Mouse (Mus musculus) frontal cortex, postnatal 36 days (tissue): ENCODE data around the gene Hist1h3g.
"Not testable (repeated sequence)": the region's sequence is repeated elsewhere in the genome, so short reads cannot be mapped to it uniquely, and the experiment has no call there.

Source experiments
- DNase-seq, 2 experiments: peaks; one replicate each; pipeline ENCODE4 v3.0.0; 2022; ENCODE audit warnings: low spot score in 2 of 2

The Hist1h3g gene

DNA sequence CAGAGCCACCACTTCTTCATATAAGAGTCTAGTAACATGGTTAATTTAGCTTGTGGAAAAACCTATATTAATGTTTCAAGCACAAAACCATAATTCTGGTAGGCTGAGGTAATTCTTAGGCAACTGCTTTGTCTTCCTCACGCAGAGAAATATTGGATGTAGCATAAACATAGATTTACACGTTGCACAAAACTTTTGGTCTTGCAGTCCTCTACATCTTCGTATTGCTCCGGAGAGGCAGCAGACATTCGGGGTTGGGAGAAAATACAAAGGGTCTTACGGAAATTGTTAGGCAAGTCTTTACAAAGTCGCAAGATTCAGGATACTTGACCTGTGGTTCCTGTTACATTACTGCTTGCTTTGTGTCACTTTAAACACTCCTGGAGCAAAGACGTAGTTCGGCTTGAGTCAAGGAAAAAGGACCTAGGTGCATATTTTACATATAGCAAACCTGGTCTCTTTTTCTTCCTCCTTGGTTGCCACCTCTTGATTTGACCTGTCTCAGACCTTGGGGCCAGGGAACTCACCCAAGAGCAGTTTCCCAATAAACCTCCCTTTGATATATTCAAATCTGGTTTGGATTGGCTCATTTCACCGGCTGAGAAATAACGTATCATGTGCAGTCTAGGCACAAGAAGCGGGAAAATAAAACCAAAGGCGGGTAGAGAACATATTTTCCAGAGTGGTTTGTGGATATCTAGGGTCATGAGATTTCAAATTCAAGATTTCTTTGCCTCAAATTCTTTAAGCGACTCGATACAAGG lies 672 bp upstream of the Hist1h3g start:
- no peak for DNase-seq

DNA sequence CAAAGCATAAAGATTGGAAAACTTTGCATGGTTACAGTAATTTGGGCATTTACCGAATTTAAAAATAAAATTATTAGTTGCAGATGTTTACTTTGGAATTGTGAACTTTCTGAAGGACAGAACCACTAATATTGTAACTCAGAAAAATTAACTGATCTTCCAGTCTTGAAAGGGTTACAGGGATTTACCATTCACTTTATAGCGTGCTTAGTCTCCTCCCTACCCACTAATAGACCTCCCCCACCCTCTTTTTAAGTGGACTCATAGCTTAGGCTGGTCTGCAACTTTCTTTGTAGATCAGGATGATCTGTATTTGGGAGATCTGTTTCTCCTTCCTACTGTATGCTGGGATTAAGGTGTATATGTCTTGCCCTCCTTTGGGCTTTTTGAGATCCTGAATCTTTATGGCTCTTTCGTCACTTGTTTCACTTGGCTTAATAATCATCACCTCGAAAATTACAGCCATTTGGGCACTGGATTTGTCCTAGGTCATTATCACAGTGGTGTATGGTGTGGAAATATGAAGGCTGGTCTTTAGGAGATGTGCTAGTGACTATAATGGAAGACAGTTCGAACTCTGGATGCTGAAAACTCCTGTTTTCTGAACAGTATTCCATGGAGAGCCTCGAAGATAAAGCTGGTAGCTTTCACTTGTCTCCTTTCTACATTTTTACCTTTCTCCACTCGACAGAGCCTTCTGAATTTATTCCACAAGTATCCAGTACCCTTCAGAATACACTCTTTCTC lies 1.0 kb downstream of the Hist1h3g start:
- no peak for DNase-seq

DNA sequence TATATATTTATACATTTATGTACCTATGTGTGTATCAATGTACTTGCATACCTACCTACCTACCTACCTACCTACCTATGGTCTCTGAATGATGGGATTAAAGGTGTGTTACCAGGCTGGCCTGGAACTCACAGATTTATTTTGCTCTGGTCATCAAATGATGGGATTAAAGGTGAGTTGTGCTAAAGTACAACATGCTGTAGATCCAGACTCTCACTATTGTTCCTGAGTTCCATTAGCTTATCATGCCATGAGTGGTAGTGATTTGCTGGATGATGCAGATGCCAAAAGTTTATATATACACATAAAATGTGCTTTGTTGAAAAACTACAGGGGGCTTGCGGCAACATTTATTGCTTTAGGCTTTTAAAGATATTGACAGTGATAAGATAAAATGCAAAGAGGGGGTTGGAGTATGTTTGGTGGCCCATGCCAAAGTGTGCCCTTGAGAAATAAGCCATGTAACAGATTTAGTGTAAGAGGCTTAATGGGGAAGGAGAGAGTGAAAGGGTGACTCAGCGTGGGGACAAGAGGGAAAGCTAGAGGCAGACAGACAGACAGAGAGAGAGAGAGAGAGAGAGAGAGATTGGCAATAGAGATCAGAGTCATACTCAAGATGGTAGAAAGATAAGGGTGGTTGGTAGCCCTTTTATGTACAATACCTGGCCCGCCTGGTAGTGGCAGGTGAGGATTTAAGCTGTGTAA lies 1.9 kb downstream of the Hist1h3g start:
- no peak for DNase-seq

DNA sequence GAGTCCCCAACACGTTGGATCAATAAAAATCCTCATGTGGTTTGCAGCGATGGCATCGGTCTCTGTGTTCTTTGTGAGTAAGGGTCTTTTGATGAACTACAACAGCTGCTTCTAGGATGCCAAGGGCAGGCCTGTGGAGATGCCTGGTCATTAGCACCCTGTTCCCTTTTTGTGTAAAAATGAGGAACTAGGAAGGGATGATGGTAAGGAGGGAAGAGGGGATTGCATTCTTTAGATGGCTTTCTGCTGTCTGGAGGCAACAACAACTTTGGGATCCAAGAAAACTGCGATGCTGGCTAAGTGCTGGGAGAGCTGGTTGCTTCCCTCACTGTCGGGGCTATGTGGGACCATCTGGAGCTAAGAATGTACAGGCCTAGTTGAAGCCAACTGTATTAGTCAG lies 3.0 kb downstream of the Hist1h3g start:
- no peak for DNase-seq

DNA sequence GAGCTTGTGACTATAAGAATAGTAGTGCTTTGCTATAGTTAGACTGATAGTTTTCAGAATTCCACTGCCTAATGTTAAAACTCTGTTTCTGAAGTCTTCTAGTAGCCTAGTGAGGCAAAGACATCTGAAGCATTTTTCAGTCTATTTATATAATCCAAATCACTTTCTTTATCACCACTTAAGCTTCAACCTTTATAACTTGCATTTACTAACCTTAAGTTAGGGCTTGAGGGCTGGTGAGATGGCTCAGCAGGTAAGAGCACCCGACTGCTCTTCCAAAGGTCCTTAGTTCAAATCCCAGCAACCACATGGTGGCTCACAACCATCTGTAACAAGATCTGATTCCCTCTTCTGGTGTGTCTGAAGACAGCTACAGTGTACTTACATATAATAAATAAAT lies 4.6 kb downstream of the Hist1h3g start:
- not testable (repeated sequence) for DNase-seq

DNA sequence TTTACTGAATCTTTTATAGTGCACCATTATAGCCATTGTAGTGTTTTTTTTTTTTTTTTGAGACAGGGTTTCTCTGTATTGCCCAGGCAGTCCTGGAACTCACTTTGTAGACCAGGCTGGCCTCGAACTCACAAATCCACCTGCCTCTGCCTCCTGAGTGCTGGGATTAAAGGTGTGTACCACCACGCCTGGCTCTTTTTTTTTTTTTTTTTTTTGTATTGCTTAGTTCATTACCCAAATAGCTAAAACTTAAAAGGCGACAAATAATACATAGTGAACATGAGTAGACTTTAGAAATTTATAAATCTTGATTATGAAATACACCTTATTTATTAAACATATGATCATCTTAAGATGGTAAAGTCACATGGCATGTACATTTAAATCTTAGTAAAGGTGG lies 6.3 kb downstream of the Hist1h3g start:
- DNase-seq = no peak

DNA sequence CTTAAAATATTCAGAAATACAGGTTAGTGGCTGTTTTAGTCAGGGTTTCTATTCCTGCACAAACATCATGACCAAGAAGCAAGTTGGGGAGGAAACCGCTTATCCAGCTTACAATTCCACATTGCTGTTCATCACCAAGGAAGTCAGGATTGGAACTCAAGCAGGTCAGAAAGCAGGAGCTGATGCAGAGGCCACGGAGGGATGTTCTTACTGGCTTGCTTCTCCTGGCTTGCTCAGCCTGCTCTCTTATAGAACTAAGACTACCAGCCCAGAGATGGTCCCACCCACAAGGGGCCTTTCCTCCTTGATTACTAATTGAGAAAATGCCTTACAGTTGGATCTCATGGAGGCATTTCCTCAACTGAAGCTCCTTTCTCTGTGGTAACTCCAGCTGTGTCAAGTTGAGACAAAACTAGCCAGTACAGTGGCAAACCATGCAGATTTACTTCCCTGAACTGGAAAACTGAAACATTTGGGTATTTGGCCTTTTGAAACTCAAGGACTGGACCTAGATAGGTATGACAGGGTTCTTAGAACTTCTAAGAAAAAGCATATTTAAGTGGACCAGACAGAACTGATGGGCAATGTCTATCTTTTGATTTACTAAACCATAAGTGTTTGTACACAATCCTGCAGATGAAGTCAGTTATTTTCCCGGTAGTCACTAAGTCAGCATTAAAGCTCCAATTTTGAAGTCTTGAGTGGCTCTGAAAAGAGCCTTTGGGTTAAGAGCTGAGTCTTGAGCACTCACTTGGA lies 7.2 kb downstream of the Hist1h3g start:
- DNase-seq = not testable (repeated sequence)

DNA sequence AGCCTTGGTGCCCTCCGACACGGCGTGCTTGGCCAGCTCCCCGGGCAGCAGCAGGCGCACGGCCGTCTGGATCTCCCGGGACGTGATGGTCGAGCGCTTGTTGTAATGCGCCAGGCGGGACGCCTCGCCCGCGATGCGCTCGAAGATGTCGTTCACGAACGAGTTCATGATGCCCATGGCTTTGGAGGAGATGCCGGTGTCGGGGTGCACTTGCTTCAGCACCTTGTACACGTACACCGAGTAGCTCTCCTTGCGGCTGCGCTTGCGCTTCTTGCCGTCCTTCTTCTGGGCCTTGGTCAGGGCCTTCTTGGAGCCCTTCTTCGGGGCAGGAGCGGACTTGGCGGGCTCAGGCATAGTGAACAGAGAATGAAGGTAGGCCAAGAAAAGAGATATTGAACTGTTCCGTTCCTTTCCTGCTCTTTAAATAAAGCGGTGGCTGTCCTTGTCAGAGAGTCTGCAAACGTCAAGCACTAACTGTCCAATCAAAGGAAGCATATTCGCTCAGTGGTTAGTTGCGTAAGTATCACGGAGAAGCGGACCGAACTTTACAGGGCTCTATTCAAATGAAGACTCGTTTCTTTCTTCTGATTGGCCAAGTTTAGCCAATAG lies 7.9 kb downstream of the Hist1h3g start, which contains the start of gene Hist1h2bh:
Gene Hist1h2bh, minus strand, starts transcription at position 394 of the 609 bp plus-strand sequence.
- peak in 1 of 2 experiments; percentile 85 for DNase-seq

DNA sequence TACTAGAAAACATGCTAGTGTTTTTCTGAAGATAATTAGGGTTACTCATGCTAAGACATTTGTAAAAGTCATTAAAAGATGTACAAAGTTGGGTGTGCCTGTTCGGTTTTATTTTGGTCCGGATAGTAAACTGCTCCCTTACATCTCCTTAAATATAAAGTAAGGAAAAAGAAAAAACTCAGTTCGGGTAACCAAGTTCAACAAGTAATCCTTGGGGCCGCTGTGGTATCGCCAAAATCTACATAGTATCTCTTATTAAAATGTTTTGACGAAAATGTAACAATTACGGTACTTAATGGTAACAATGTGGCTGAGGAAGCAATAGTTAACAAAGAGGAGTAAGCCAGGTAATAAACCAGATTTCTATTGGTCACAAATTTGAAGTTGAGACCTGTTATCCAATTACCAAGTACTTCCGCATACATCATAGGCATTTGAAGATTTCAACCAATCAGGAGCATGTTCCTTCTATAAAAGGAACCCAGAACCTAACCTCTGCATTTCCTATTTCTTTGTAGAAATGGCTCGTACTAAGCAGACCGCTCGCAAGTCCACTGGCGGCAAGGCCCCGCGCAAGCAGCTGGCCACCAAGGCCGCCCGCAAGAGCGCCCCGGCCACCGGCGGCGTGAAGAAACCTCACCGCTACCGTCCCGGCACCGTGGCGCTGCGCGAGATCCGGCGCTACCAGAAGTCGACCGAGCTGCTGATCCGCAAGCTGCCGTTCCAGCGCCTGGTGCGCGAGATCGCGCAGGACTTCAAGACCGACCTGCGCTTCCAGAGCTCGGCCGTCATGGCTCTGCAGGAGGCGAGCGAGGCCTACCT lies 9.0 kb downstream of the Hist1h3g start, which contains the start of gene Hist1h3f:
Gene Hist1h3f, plus strand, starts transcription at position 88 of the 822 bp plus-strand sequence.
- DNase-seq = peak; percentile 75 to 89

DNA sequence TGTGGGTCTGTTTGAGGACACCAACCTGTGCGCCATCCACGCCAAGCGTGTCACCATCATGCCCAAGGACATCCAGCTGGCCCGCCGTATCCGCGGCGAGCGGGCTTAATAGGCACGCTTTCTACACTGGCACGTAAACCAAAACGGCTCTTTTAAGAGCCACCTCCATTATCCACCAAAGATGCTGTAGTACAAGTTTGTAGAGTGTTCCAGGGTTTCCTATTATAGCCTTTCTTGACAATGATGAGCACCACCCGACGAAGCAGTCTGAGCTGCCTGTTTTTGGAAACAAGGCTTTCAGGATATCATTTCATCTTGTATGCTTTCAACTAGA lies 9.5 kb downstream of the Hist1h3g start:
- DNase-seq = not testable (repeated sequence)

DNA sequence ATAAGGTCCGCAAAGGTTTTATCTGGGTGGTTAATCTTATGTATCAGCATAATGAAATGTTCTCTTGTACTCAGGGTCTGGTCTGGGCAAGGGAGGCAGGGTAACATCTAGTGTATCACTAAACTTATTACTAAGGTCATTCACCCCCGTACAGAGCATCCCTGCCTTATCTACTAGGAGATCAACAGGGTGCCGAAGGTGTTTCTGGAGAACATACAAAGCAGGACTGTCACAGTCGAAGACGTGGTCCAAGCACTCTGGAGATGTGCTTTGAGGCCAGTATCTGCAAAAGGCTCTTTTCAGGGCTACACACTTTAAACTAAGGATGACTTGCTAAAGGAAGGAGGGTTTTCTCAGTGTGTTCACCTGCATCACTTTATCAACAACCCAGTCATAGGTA lies 11.5 kb downstream of the Hist1h3g start:
- DNase-seq = no peak

DNA sequence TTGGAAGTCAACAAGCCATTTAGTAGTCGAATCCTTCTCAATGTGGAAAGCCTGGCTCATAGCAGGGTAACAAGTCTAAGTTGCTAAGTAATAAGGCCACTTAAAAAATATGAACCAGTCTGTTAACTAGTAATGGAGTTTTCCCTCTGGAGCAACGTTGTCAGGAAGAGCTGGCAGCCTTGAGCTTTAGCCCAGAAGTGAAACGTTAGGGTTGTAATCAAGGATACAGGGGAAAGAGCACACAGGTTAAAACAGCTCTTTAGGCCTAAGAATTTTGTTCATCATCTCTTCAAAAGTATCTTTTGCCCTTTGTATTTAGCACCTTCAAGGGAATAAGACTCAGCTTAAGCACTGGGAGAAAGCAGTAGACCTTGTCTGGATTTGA lies 15.5 kb downstream of the Hist1h3g start:
- DNase-seq = no peak

DNA sequence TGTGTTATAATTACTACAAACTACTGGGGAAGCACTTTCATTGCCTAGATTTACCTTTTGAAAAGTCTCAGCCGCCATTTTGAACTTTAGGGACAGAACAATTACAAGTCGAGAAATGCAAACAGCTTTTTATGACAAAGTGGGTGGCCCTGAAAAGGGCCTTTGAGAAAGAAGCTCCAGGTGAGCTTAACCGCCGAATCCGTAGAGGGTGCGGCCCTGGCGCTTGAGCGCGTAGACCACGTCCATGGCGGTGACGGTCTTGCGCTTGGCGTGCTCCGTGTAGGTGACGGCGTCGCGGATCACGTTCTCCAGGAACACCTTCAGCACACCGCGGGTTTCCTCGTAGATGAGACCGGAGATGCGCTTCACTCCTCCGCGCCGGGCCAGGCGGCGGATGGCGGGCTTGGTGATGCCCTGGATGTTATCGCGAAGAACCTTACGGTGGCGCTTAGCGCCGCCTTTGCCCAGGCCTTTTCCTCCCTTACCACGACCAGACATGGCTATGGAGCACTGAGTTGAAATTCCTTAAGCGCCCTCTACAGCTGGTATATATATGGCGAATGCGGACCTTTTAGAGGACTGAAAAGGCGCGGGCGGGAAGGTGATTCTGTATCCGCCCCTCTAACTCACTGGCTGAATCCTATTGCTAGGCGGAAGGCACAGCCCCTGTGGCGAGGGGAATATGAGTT lies 16.1 kb downstream of the Hist1h3g start, which contains the start of gene Hist1h4f:
Gene Hist1h4f, minus strand, starts transcription at position 503 of the 689 bp plus-strand sequence.
- DNase-seq = peak; percentile 89 to 96

DNA sequence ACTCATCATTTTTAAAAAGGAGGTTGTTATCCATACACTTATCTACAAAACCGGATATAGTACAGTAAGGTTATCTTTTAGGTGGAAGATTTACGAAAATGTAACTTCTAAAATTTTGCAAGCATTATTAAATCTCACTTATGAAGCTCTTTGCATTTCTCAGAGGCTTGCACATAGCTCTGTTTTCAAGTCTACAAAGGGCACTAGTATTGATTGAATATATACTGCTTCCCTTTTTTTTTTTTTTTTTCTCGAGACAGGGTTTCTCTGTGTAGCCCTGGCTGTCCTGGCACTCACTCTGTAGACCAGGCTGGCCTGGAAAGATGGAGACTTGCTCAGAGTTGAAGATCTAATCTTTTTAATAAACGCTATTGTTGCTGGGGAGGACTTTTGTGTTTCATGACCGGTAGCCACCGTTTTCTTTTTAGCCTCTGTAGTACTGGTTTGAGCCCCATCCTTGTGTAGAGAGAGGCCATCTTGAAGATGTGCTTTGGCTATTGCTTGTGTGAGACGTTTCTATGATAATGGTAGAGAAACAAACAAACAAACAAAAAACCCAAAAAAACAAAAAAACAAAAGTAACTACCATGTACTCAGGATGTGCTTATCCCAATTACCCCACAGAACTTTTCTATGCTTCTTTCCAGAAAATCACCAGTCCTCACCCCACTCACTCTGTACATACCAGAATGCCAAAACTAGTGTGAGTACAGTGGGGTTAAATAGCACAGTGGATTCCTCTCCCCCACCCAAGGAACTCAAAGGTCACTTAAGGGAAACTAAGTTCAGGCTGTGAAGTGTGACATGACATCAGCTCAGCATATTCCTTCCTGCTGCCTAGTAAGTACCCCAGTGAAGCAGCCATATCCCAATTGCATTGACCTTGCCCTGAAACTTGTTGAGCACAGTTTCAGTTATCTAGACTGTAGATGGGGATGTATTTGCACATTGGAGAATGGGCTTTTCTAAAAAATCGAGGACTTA lies 17.0 kb downstream of the Hist1h3g start:
- DNase-seq = no peak

DNA sequence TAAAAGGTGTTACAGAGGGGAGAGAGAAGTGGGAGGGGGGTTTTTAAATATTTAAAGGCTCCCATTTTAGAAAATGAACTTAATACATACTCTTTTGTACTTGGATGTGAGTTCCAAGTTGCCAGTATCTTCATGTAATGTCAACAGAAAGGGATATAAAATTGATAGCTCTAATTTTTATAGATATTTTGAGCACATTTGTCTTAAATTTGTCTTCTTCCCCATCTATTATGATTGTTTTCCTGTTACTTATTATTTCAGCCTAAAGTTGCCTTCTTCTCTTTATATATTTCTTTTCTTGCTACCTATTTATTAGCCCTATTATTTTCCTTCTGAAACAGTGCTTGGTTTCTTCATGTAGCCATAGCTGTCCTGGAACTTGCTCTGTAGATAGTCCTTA lies 17.7 kb downstream of the Hist1h3g start, which contains the start of gene Hist1h1d:
Gene Hist1h1d, plus strand, starts transcription at position 301 of the 400 bp plus-strand sequence.
- DNase-seq = no peak

DNA sequence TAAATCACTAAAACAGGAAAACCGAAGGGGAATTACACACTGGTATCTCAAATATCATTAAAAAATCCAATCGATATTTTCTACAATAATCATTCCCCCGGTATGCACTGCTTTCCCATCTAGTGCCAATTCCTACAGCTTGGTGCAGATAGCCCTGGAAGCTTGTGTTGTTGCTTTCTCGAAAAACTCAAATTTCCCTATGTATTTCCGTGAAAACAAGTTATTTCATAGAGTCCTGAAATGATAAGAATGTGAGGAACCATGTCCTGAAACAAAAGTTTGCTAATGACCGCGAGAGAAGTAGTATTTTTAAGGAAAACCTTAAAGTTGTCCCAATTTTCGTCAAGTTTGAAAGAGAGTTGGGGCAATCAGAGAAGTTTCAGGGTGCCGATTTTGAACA lies 19.2 kb downstream of the Hist1h3g start:
- no peak for DNase-seq

DNA sequence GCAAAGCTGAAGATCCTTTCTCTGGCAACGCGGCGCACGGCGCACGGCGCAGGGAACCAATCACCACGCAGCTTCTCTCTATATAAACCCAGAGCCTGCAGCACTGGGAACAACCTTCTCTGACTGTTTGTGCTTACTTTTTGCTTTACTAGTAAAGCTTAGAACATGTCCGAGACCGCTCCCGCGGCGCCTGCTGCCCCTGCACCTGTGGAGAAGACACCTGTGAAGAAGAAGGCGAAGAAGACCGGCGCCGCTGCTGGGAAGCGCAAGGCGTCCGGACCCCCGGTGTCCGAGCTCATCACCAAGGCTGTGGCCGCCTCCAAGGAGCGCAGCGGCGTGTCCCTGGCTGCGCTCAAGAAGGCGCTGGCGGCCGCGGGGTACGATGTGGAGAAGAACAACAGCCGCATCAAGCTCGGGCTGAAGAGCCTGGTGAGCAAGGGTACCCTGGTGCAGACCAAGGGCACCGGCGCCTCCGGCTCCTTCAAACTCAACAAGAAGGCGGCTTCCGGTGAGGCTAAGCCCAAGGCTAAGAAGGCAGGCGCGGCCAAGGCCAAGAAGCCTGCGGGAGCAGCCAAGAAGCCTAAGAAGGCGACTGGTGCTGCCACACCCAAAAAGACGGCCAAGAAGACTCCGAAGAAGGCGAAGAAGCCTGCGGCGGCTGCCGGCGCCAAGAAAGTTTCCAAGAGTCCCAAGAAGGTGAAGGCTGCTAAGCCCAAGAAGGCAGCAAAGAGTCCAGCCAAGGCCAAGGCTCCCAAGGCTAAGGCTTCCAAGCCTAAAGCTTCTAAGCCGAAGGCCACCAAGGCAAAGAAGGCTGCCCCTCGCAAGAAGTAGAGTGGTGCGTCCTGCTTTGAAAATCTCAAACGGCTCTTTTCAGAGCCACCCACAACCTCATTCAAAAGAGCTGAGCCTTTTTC lies 20.0 kb downstream of the Hist1h3g start:
- peak; percentile 78 to 90 for DNase-seq
